Mouse (Mus musculus) limb, embryonic 12.5 days (tissue): ENCODE measurements around the gene Arid1b. TPM values are rescaled to one million over a fixed set of nuclear protein-coding genes. Genes with fewer than 3 reads are reported as not detected.

ENCODE experiments used
- ATAC-seq: fragments of 200-750 bp; cut with Nextera tagmentation; 2 replicates; pipeline ENCODE4 v1.8.0; 2017; ENCODE audit warnings: low read depth, moderate TSS enrichment; ENCODE audit not compliant: insufficient number of reproducible peaks, insufficient read depth, low FRiP score, low TSS enrichment
- H3K27ac ChIP-seq: fragments of 300-500 bp; sonication (generic); 2 replicates; pipeline ENCODE4 v1.5.1; 2016; ENCODE audit warnings: mild to moderate bottlenecking, moderate library complexity
- H3K27me3 ChIP-seq: fragments of 300-500 bp; sonication (generic); 2 replicates; pipeline ENCODE4 v1.6.1; 2016; ENCODE audit warnings: mild to moderate bottlenecking, moderate library complexity
- H3K36me3 ChIP-seq: fragments of 300-500 bp; sonication (generic); 2 replicates; pipeline ENCODE4 v1.6.1; 2016; ENCODE audit warnings: mild to moderate bottlenecking, moderate library complexity
- H3K4me1 ChIP-seq: fragments of 300-500 bp; sonication (generic); replicated peaks from 2 replicates; pipeline ENCODE4 v1.6.1; 2016
- H3K4me2 ChIP-seq: fragments of 300-500 bp; sonication (generic); 2 replicates; pipeline ENCODE4 v1.6.1; 2016; ENCODE audit warnings: mild to moderate bottlenecking, moderate library complexity
- H3K4me3 ChIP-seq: fragments of 300-500 bp; sonication (generic); replicated peaks from 2 replicates; pipeline ENCODE4 v1.5.1; 2016; ENCODE audit warnings: mild to moderate bottlenecking
- H3K9ac ChIP-seq: fragments of 300-500 bp; sonication (generic); replicated peaks from 2 replicates; pipeline ENCODE4 v1.6.1; 2016; ENCODE audit warnings: mild to moderate bottlenecking, moderate library complexity
- H3K9me3 ChIP-seq: fragments of 300-500 bp; sonication (generic); 2 replicates; pipeline ENCODE4 v1.6.1; 2016; ENCODE audit warnings: mild to moderate bottlenecking, moderate library complexity
- WGBS: fragments of 180-500 bp; shearing (Covaris S2); methylation state at CpG from one replicate; pipeline ENCODE4 v1.1.7; 2016; 5-methylcytosine and 5-hydroxymethylcytosine counted together
- polyA plus RNA-seq: library from polyadenylated mRNA; unstranded; fragments of >200 nt; fragmentation: Nextera tagmentation; extraction: Ambion mirVana; gene quantifications from 2 replicates; pipeline ENCODE4 v1.2.1, GENCODE M21; 2016

Arid1b gene
- polyA plus RNA-seq, 1 experiment from 2014 or later, result 18.2 TPM

- Histone ChIP-seq H3K27ac (no peak overlapping the region), H3K4me2 (no peak overlapping the region), H3K36me3 (peaks cover 57% of the 10 kb centered on the region), H3K4me3 (no peak overlapping the region), H3K27me3 (no peaks in the 10 kb centered on the region), H3K4me1 (no peaks in the 10 kb centered on the region), H3K9me3 (no peaks in the 10 kb centered on the region), H3K9ac (no peak overlapping the region)
- no peak for ATAC-seq
- WGBS, result 82% methylated on average over 5 of the region's 5 CpGs
Measured at GRCm38 (mm10) chr17:5298891-5299559, 304.9 kb downstream of the Arid1b start.

DNA sequence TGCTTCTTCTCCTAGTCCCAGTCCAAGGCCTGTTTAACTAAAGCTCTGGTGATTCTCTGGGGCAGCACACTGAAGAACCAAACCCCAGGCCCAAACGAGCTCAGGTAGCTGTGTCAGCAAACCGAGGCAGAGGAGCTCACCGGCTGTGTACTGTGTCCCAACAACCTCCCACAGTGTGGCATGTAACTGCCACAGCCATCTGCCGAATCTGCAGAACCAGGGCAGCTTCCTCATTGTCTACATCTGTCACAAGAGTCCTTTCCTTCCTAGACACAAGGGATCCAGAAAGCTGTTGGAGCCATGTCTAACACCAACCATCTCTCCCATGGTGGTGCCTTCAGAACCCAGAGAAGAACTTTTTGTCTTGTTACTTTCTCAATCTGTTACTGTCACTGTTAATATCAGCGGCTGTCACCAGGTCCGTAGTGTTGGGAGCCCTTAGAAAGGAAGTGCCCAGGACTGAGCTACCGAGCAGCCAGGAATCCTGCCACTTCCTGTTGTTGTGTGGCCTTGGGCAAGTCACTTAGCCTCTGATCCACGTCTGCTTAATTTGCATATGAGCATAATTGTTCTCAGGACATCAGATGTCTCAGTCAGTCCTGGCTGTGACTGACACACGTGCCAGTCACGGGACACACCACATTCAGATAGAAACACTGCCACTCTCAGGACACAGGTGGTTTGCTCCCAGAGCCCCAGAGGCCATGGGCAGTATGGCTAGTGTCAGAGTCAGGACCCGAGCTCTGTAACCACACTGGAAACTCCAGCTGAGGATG, 309.0 kb downstream of the Arid1b start:
- Histone ChIP-seq H3K4me1 (0 out of 2 replicates have a peak, but pooled peaks cover 4% of the 10 kb centered on the region), H3K4me3 (no peak overlapping the region), H3K27me3 (no peaks in the 10 kb centered on the region), H3K4me2 (no peak overlapping the region), H3K36me3 (peaks cover 57% of the 10 kb centered on the region), H3K9ac (no peak overlapping the region), H3K27ac (no peak overlapping the region), H3K9me3 (no peaks in the 10 kb centered on the region)
- WGBS, result 73% methylated on average over 11 of the region's 11 CpGs
- ATAC-seq, result no peak

- Histone ChIP-seq H3K9me3 (no peaks in the 10 kb centered on the region), H3K27ac (no peak overlapping the region), H3K4me3 (no peak overlapping the region), H3K27me3 (no peaks in the 10 kb centered on the region), H3K36me3 (peaks cover 59% of the 10 kb centered on the region), H3K4me1 (0 out of 2 replicates have a peak, but pooled peaks cover 7% of the 10 kb centered on the region), H3K4me2 (no peak overlapping the region), H3K9ac (no peak overlapping the region)
- 86% methylated on average over 10 of the region's 10 CpGs for WGBS
- ATAC-seq, result no peak
Measured at GRCm38 (mm10) chr17:5305783-5306477, 311.8 kb downstream of the Arid1b start.

DNA sequence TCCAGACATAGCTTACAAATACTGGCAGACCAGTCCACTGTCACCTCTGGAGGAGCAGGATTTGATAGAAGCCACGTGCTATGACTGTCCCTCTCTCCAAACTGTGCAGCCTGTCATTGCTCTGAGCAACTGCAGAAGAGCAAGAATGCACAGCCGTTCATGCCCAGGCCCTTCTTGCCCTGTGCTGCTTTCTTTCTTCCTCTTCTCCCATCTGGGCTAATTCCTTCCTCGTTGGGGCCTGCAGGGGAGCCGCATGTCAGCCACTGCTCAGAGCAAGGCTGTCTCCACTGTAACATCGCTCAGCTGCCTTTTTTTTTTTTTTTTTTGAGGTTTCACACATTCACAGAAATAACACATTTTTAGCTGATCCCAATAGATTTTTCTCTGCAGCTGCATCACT, 315.8 kb downstream of the Arid1b start:
- Histone ChIP-seq H3K36me3 (peaks cover 63% of the 10 kb centered on the region), H3K9me3 (no peaks in the 10 kb centered on the region), H3K9ac (no peak overlapping the region), H3K27ac (peak overlapping the region; percentile 41; the same call in 1 of the 2 replicates), H3K4me2 (no peak overlapping the region), H3K4me1 (0 out of 2 replicates have a peak, but pooled peaks cover 7% of the 10 kb centered on the region), H3K27me3 (no peaks in the 10 kb centered on the region), H3K4me3 (no peak overlapping the region)
- WGBS, result 37% methylated on average over 5 of the region's 5 CpGs
- ATAC-seq, result 0 out of 2 replicates have a peak, but pooled peaks have one; percentile 37

- ATAC-seq, result no peak
- Histone ChIP-seq H3K4me3 (no peak overlapping the region), H3K4me2 (no peak overlapping the region), H3K27me3 (no peaks in the 10 kb centered on the region), H3K9ac (no peak overlapping the region), H3K9me3 (no peaks in the 10 kb centered on the region), H3K27ac (no peak overlapping the region), H3K4me1 (0 out of 2 replicates have a peak, but pooled peaks cover 7% of the 10 kb centered on the region), H3K36me3 (peaks cover 58% of the 10 kb centered on the region)
- WGBS, result 74% methylated on average over 11 of the region's 11 CpGs
Measured at GRCm38 (mm10) chr17:5310425-5310888, 316.3 kb downstream of the Arid1b start.

DNA sequence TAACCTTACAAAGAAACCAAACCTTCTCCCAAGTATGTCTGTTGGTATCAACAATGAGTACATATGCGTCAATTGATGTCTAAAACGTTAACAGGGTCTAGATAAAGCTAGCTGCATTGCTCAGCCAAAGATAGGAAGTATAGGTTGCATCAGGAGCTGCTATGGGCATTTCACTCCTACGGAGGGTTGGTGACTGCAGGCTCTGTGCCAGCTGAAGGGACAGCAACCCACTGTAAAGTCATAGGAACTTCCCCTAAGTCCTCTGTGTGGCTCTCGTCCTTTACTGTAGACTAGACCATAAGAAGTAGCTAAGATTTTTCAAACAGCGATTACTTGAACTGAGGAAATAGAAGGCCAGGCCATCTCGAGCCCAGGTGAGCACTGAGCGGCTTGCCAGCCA, 316.9 kb downstream of the Arid1b start:
- no peak for ATAC-seq
- Histone ChIP-seq H3K36me3 (peaks cover 57% of the 10 kb centered on the region), H3K27me3 (no peaks in the 10 kb centered on the region), H3K9ac (no peak overlapping the region), H3K9me3 (no peaks in the 10 kb centered on the region), H3K27ac (no peak overlapping the region), H3K4me2 (no peak overlapping the region), H3K4me3 (no peak overlapping the region), H3K4me1 (0 out of 2 replicates have a peak, but pooled peaks cover 7% of the 10 kb centered on the region)
- 89% methylated on average over 7 of the region's 7 CpGs for WGBS

DNA sequence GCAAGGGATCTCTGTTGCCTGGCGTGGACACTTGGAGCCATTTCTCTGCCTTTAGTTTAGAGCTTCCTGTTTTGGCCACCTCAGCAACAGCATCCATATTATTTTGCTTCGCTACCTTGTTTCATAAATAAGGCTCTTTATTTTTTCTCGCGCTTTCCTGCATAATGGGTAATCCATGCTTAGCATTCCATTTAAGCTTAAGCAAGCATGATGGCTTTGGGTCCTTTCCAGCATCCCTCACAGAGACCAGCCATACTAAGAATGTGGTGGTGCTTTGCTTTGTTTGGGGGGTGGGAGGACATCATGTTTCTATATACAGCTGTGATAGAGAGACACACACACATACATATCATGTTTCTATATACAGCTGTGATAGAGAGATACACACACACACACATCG, 318.2 kb downstream of the Arid1b start:
- no peak overlapping the region for H3K27ac ChIP-seq
- H3K9ac ChIP-seq, result no peak overlapping the region
- no peaks in the 10 kb centered on the region for H3K9me3 ChIP-seq
- H3K4me2 ChIP-seq, result no peak overlapping the region
- H3K4me3 ChIP-seq, result no peak overlapping the region
- 0 out of 2 replicates have a peak, but pooled peaks cover 3% of the 10 kb centered on the region for H3K4me1 ChIP-seq
- no peaks in the 10 kb centered on the region for H3K27me3 ChIP-seq
- 93% methylated on average over 5 of the region's 5 CpGs for WGBS
- no peak for ATAC-seq
- peaks cover 59% of the 10 kb centered on the region for H3K36me3 ChIP-seq

GRCm38 (mm10) chr17:5314735-5315134, 320.6 kb downstream of the Arid1b start:
- no peak overlapping the region for H3K4me3 ChIP-seq
- WGBS, result 58% methylated on average over 7 of the region's 7 CpGs
- no peak for ATAC-seq
- no peaks in the 10 kb centered on the region for H3K27me3 ChIP-seq
- H3K4me2 ChIP-seq, result no peak overlapping the region
- 0 out of 2 replicates have a peak, but pooled peaks cover 3% of the 10 kb centered on the region for H3K4me1 ChIP-seq
- H3K27ac ChIP-seq, result no peak overlapping the region
- H3K36me3 ChIP-seq, result peaks cover 67% of the 10 kb centered on the region
- 0 out of 2 replicates have a peak overlapping the region, but pooled peaks have one; percentile 12 for H3K9ac ChIP-seq
- H3K9me3 ChIP-seq, result no peaks in the 10 kb centered on the region

DNA sequence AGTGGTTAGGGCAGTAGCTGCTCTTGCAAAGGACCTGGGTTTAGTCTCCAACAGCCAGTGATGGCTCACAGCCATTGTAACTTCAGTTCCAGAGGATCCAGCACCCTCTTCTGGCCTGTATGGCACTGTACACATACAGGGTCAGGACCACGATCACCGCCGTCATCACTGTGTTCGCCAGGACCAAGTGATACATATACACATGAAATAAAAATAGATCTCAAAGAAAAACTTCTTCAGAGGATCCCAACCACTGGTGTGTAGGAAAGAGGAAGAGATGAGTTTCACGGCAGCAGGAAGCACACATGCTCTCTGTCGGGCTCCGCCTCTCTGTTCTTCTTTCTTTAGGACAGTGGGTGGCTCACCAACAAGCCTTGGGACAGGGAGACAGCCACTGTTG, 322.4 kb downstream of the Arid1b start:
- Histone ChIP-seq H3K4me3 (no peak overlapping the region), H3K9ac (no peak overlapping the region), H3K4me1 (no peaks in the 10 kb centered on the region), H3K36me3 (peaks cover 81% of the 10 kb centered on the region), H3K27me3 (no peaks in the 10 kb centered on the region), H3K27ac (no peak overlapping the region), H3K4me2 (no peak overlapping the region), H3K9me3 (no peaks in the 10 kb centered on the region)
- ATAC-seq, result no peak
- 90% methylated on average over 7 of the region's 7 CpGs for WGBS

DNA sequence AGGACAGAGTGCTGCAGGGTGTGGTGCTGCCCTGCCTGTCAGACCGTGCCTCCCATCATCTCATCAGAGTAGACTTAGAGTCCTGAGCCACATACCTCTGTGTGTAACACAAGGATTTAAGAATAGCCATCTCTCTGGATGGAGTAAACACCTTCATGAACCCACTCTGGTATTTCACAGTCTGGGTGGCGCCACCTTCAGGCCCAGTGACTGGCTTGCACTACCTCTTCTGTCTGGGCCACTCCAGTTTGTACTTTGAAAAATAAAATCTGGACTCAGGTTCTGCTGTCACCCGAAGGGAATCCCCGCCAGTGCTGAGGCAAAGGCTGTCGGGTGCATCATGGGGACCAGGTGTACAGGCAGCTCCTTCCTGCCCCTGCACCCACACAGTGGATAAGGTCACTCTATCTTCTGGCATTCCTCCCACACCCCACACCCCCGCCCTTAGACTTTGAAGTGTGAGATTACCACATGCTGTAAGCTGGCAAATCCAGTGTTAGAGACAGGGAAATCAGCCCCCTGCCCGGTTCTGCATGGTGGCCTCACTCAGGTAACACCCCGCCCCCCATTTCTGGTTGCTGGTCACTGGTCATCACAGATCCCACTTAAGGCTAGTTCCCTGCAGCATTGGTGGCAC, 327.6 kb downstream of the Arid1b start:
- H3K4me3 ChIP-seq, result no peak overlapping the region
- H3K9me3 ChIP-seq, result no peaks in the 10 kb centered on the region
- no peaks in the 10 kb centered on the region for H3K27me3 ChIP-seq
- no peak overlapping the region for H3K4me2 ChIP-seq
- H3K27ac ChIP-seq, result no peak overlapping the region
- 0 out of 2 replicates have a peak, but pooled peaks have one; percentile 10 for ATAC-seq
- peaks cover 26% of the 10 kb centered on the region for H3K4me1 ChIP-seq
- no peak overlapping the region for H3K9ac ChIP-seq
- WGBS, result 72% methylated on average over 8 of the region's 8 CpGs
- H3K36me3 ChIP-seq, result peaks cover 76% of the 10 kb centered on the region
